Mouse (Mus musculus) olfactory bulb, adult 2 months (tissue): ENCODE results near the gene Pou2f1.

ENCODE experiments used
- CTCF ChIP-seq: fragments of 200-500 bp; IDR thresholded peaks from 2 replicates; pipeline ENCODE4 v1.5.1; 2012; ENCODE audit warnings: low read depth, mild to moderate bottlenecking, low read length, moderate library complexity; ENCODE audit not compliant: insufficient read depth
- POLR2A ChIP-seq: fragments of 200-500 bp; IDR thresholded peaks from 2 replicates; pipeline ENCODE4 v1.6.1; 2012; ENCODE audit warnings: mild to moderate bottlenecking, low read depth, low read length, moderate library complexity; ENCODE audit not compliant: insufficient read depth

DNA sequence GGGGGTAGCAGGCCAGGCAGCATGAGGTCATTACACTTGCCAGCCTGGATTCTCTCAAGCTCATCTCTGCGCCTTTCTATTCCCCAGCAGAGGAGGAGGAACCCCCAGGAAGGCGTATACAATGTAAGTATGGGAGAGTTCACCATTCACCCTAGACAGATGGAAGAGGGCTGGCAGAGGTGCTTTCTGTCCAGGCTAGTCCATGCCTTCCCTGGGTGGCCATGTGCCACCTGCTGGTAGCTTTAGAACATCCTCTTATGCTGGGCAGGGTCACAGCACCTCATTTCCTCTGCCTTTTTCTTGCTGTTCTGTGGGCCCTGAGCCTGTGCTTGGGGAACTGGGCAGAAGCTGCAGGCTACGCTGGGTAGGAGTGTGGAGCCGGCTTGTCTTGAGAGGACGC lies 144.1 kb downstream of the Pou2f1 start:
- no peak for TF ChIP-seq POLR2A
- no peak for TF ChIP-seq CTCF
